Mouse (Mus musculus) forebrain, embryonic 12.5 days (tissue): ENCODE measurements around the gene Zbtb18. TPM values are rescaled to one million over a fixed set of nuclear protein-coding genes. Genes with fewer than 3 reads are reported as not detected.

Experiments
- ATAC-seq: fragments of 200-750 bp; cut with Nextera tagmentation; 2 replicates; pipeline ENCODE4 v1.8.0; 2017; ENCODE audit warnings: moderate TSS enrichment; ENCODE audit not compliant: low FRiP score
- H3K27ac ChIP-seq: fragments of 300-500 bp; sonication (generic); 2 replicates; pipeline ENCODE4 v1.5.1; 2016; ENCODE audit warnings: mild to moderate bottlenecking
- H3K27me3 ChIP-seq: fragments of 300-500 bp; sonication (generic); 2 replicates; pipeline ENCODE4 v1.6.1; 2016; ENCODE audit warnings: mild to moderate bottlenecking
- H3K36me3 ChIP-seq: fragments of 300-500 bp; sonication (generic); replicated peaks from 2 replicates; pipeline ENCODE4 v1.6.1; 2016; ENCODE audit warnings: mild to moderate bottlenecking
- H3K4me1 ChIP-seq: fragments of 300-500 bp; sonication (generic); 2 replicates; pipeline ENCODE4 v1.6.1; 2016
- H3K4me2 ChIP-seq: fragments of 300-500 bp; sonication (generic); 2 replicates; pipeline ENCODE4 v1.6.1; 2016; ENCODE audit warnings: mild to moderate bottlenecking, moderate library complexity
- H3K4me3 ChIP-seq: fragments of 300-500 bp; sonication (generic); replicated peaks from 2 replicates; pipeline ENCODE4 v1.5.1; 2016; ENCODE audit warnings: mild to moderate bottlenecking
- H3K9ac ChIP-seq: fragments of 300-500 bp; sonication (generic); 2 replicates; pipeline ENCODE4 v1.6.1; 2016; ENCODE audit warnings: mild to moderate bottlenecking
- H3K9me3 ChIP-seq: fragments of 300-500 bp; sonication (generic); 2 replicates; pipeline ENCODE4 v1.6.1; 2016
- WGBS: fragments of 180-500 bp; shearing (Covaris S2); methylation state at CpG from one replicate; pipeline ENCODE4 v1.1.7; 2016; 5-methylcytosine and 5-hydroxymethylcytosine counted together
- polyA plus RNA-seq: library from polyadenylated mRNA; unstranded; fragments of >200 nt; fragmentation: Nextera tagmentation; extraction: Ambion mirVana; gene quantifications from 2 replicates; pipeline ENCODE4 v1.2.1, GENCODE M21; 2016

Gene Zbtb18
- 21.3 and 21.6 TPM in 2 replicates for polyA plus RNA-seq

DNA sequence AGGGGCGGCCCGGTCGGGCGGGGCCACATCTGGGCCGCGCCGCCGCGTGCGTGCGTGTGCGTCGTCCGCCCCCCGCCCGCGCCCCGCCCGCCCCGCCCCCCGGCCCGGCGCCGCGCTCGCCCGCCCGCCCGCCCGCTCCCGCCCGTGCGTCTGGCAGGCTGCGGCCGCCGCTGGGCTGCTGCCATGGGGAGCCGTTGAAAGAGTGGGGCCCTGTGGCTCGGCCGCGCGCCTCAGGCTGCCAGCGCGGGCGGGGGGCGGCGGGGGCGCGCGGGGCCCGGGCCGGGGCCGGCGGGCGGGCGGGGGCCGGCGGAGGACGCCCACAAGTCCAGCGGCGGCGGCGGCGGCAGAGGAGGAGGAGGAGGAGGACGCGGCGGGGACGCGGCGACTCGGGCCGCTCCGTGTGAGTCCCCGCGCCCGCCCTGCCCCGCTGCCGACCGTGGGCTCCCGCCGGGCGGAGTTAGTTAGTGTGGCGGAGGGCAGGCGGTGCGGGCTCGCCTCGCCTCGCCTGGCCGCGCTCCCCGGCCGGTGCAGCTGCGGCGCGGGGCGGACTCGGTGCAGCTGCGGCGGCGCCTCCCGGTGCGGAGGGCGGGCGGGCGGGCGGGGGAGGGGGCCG is at the start of gene Zbtb18:
Gene Zbtb18 (plus strand): TSS at position 156 of the 613 bp plus-strand sequence.
- under 1% methylated on average over 55 of the region's 106 CpGs for WGBS
- H3K9me3 ChIP-seq: no peaks in the 10 kb centered on the region
- H3K36me3 ChIP-seq: peaks cover under 1% of the 10 kb centered on the region; the same call in 1 of the 2 replicates
- peak within 1 kb of the TSS; percentile 75 for H3K4me2 ChIP-seq
- ATAC-seq: peak; percentile 0; the same call in 1 of the 2 replicates
- H3K4me3 ChIP-seq: peak within 1 kb of the TSS; percentile 87
- no peaks in the 10 kb centered on the region for H3K27me3 ChIP-seq
- H3K9ac ChIP-seq: peak within 1 kb of the TSS; percentile 98
- peaks cover 41% of the 10 kb centered on the region for H3K4me1 ChIP-seq
- H3K27ac ChIP-seq: peak within 1 kb of the TSS; percentile 100

DNA sequence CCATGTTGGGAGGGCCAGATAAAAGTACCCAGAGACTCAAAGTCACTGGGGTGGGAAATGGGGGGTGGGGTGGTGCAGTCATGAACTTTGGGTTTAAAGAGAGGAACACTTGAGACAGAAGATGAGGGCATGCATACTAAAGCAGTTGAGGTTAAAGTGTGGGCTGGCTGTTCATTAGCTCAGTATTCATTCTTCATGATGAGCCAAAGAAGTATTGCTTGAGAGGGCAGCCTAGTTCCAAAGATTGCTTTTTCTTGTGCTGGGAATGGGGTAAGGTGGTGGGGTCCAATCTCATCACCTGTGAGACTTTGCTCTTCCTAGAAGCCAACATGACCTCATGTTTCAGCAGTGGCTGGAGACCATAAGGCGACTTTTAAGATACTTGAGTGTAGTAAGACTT is 44.7 kb upstream of the Zbtb18 start:
- no peak overlapping the region for H3K9ac ChIP-seq
- 95% methylated on average over 1 of the region's 1 CpGs for WGBS
- H3K4me2 ChIP-seq: no peak overlapping the region
- no peak overlapping the region for H3K27ac ChIP-seq
- no peaks in the 10 kb centered on the region for H3K9me3 ChIP-seq
- no peak overlapping the region for H3K4me3 ChIP-seq
- H3K36me3 ChIP-seq: no peaks in the 10 kb centered on the region
- no peaks in the 10 kb centered on the region for H3K27me3 ChIP-seq
- ATAC-seq: no peak
- no peaks in the 10 kb centered on the region for H3K4me1 ChIP-seq

DNA sequence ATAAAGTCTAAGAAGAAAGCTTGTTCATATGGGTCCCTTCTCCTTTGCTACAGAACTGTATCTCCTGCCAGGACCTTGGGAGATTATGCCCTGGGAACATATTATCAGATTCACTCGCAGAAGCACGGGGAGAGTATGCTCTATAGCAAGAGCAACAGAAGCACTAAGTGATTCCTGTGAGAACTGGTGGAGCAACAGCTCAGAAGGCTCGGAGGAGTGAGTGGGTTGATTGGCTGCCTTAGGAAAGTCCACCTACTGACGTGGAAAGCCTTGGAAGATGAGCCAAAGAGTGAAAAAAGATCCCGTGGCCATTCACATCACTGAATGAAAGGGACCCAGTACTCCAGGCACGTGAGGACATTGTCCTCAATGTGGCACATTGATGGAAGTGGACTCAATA is 37.0 kb upstream of the Zbtb18 start:
- Histone ChIP-seq H3K4me1 (peaks cover 6% of the 10 kb centered on the region), H3K27ac (no peak overlapping the region), H3K9me3 (no peaks in the 10 kb centered on the region), H3K27me3 (no peaks in the 10 kb centered on the region), H3K36me3 (no peaks in the 10 kb centered on the region), H3K4me3 (no peak overlapping the region), H3K9ac (no peak overlapping the region), H3K4me2 (no peak overlapping the region)
- 82% methylated on average over 6 of the region's 6 CpGs for WGBS
- no peak for ATAC-seq

DNA sequence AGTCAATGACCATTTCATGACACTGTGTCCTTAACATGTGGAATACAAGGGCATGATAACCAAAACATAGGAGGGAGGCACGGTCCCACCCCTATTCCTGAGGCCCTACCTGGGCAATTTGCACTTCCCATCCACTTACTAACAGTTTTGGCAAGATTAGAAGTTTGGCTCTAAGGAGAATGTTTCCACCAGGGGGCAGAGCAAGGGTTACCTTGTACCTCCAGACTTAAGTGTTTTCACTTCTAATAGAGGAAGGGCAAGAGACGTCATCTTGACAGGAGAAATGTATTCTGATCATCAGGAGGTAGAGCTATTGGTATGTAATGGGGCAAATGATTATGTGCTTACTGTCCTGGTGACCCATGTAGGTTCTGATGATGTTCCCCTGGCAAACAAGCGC is 33.5 kb upstream of the Zbtb18 start:
- Histone ChIP-seq H3K27me3 (no peaks in the 10 kb centered on the region), H3K9ac (no peak overlapping the region), H3K4me3 (no peak overlapping the region), H3K36me3 (no peaks in the 10 kb centered on the region), H3K9me3 (no peaks in the 10 kb centered on the region), H3K4me2 (no peak overlapping the region), H3K27ac (no peak overlapping the region), H3K4me1 (peaks cover 32% of the 10 kb centered on the region)
- 84% methylated on average over 3 of the region's 3 CpGs for WGBS
- no peak for ATAC-seq

DNA sequence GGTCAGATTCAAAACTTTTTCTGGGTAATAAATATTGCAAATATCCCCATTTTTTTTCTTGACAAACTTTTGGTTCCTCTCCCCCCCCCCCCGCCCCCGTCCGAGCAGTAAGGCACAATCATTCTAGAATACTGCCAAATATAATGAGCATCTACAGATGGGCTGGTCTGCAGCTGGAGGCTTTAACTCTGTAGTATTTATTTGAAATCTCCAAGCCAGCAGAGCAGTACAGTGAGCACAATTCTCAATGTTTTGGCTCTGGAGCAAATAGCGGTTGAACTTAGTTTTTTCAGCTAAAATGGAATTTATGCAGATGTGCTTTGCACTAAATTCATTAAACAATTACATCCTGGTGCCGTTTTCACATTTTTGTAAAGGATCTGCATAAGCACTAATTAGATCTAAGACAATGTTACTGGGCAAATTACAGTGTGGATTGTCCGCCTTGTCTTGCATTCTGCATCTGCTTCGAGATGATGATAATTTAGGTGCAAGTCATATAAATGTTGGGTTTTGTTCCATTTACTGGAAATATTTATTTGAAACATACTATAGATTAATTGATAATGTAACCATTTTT is 31.3 kb upstream of the Zbtb18 start:
- ATAC-seq: peak; percentile 45; the same call in 1 of the 2 replicates
- no peaks in the 10 kb centered on the region for H3K9me3 ChIP-seq
- no peaks in the 10 kb centered on the region for H3K27me3 ChIP-seq
- H3K36me3 ChIP-seq: no peaks in the 10 kb centered on the region
- peak overlapping the region; percentile 39; the same call in 1 of the 2 replicates for H3K4me2 ChIP-seq
- H3K27ac ChIP-seq: peak overlapping the region; percentile 43; the same call in 1 of the 2 replicates
- no peak overlapping the region for H3K9ac ChIP-seq
- WGBS: 37% methylated on average over 7 of the region's 7 CpGs
- peaks cover 32% of the 10 kb centered on the region for H3K4me1 ChIP-seq
- H3K4me3 ChIP-seq: no peak overlapping the region

DNA sequence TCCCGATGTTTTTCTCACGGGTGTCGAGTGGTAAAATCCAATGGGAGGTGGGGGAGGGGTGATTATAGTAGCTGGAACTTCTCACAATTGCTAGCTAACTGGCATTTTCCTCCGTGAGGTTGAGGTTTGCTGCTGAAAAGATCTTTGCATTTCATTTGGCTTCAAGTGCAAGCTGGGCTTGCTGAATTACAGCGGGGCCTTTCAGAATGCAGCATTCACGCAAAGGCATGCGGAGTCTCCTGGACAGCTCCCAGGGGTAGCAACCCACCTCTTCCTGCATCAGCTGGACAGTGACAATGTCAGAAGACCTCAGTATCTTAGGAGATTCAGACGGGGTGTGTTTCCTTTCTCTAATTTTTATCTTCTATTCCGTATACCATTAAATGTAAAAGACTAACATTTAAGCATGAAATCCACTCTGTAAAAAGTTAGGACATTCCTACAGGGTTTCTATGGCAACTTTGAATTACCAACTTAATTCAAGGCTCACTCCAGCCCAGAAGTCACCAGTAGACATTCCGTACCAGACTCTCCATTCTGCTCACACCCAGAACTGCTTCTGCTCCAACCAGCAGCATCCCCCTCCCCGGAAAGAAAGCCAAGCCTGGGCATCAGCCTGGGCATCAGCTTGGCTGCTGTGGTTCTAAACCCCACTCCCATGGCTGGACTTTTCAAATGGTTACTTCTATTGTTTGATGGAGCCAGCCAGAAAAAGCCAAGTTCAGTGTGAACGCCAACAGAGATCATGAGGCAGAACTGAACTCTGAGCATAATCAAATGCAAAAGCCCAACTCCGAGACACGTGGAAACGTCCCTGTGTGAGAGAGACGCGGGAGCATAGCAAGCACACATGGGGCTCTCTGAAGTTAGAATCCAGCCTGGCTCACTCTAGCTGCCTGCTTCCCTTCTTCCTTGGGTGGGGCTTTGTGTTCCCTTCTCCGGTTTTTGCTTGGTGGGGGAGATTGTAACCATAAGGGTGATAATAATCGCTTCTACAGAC is 30.5 kb upstream of the Zbtb18 start:
- peak overlapping the region; percentile 33; the same call in 1 of the 2 replicates for H3K9ac ChIP-seq
- peak; percentile 75 for ATAC-seq
- H3K9me3 ChIP-seq: no peaks in the 10 kb centered on the region
- H3K4me1 ChIP-seq: peaks cover 35% of the 10 kb centered on the region
- peak overlapping the region; percentile 80 for H3K27ac ChIP-seq
- no peaks in the 10 kb centered on the region for H3K36me3 ChIP-seq
- H3K4me3 ChIP-seq: no peak overlapping the region
- no peaks in the 10 kb centered on the region for H3K27me3 ChIP-seq
- H3K4me2 ChIP-seq: peak overlapping the region; percentile 39
- 20% methylated on average over 19 of the region's 19 CpGs for WGBS

DNA sequence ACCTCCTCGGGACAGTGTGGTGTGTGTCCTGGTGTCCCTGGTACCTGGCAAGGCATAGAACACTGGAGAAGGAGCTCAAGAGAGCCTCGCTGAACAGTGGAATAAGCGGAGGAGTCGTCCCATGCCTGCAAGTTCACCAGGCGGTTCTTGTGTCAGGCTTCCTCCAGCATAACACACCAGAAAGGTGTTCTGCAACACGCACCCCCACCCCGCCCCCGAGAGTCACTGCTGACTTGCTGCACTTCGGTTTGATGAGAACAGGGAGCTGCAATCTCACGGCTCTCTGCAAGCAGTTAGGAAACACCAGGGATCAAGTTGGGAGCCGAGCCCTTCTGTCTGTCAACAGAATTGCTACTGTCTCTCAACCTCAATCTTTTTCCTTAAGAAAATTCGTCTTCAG is 22.8 kb upstream of the Zbtb18 start:
- H3K36me3 ChIP-seq: no peaks in the 10 kb centered on the region

DNA sequence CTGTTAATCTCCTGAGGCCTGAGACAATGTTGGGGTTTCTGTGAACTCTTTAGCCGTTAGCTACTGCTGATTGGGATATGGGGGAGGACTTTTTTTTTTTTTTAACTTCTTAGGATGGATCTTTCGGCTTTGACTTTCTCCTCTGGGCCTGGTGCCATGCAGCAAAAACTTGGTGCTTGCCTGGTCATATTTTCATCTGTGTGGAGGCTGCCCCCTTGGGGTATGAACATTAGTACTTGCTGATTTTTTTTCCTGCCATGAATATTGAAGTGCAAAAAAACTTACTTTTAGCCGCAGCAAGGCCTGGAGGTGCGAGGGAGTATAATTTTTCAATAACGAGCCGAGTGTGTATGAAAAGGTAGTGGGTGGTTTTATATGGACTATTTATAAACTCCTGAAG is 22.0 kb upstream of the Zbtb18 start:
- Histone ChIP-seq H3K9ac (no peak overlapping the region), H3K36me3 (no peaks in the 10 kb centered on the region), H3K4me1 (peaks cover 12% of the 10 kb centered on the region; the same call in 1 of the 2 replicates), H3K9me3 (no peaks in the 10 kb centered on the region), H3K4me3 (no peak overlapping the region), H3K27ac (no peak overlapping the region), H3K4me2 (no peak overlapping the region), H3K27me3 (no peaks in the 10 kb centered on the region)
- 23% methylated on average over 6 of the region's 6 CpGs for WGBS
- ATAC-seq: no peak

More for the DNA sequence above, 22.8 kb upstream of the Zbtb18 start:
- Histone ChIP-seq H3K4me2 (no peak overlapping the region), H3K27me3 (no peaks in the 10 kb centered on the region), H3K9me3 (no peaks in the 10 kb centered on the region), H3K9ac (no peak overlapping the region), H3K4me3 (no peak overlapping the region), H3K27ac (no peak overlapping the region), H3K4me1 (peaks cover 12% of the 10 kb centered on the region; the same call in 1 of the 2 replicates)
- no peak for ATAC-seq
- 82% methylated on average over 12 of the region's 12 CpGs for WGBS

DNA sequence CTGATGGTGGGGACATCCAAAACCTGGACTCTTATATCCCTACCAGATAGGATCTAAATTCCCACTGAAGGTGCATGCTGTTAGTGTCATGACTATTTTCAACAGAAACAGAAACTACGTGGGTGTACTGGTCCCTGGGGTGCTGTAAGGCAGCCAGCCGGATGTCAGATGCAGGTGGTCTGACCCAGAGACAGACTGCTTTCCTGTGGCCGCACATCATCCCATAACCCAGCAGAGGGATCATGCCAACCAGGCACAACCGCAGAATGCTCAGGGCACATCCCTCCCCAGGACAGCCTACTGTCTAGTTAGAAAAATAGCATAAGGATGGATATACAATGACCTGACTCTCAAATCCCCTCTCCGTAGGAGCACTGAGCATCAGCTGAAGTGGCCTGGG is 14.3 kb upstream of the Zbtb18 start:
- Histone ChIP-seq H3K27ac (no peak overlapping the region), H3K4me1 (no peaks in the 10 kb centered on the region), H3K9ac (no peak overlapping the region), H3K36me3 (no peaks in the 10 kb centered on the region), H3K27me3 (no peaks in the 10 kb centered on the region), H3K4me2 (no peak overlapping the region), H3K4me3 (no peak overlapping the region), H3K9me3 (no peaks in the 10 kb centered on the region)
- no peak for ATAC-seq
- 81% methylated on average over 5 of the region's 5 CpGs for WGBS

DNA sequence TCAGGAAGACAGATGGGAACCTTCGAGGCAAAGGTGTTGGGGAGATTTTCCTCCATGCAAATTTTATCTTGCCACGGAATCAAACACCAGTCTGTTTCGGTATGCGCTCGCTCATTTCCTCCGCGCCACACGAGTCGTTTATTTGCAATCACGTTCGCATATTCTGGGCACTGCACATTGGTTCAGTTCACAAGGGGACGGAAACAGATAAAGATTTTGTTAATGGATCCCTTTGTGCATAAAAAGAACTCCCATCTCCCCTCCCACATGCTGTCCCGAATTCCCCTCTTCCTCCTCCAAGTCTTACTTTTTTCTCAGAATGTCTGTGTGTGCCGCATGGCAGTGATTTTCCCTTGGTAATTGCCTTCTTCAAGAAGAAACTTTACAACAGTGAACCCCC is 13.8 kb upstream of the Zbtb18 start:
- Histone ChIP-seq H3K36me3 (no peaks in the 10 kb centered on the region), H3K9ac (no peak overlapping the region), H3K4me2 (no peak overlapping the region), H3K4me3 (no peak overlapping the region), H3K27me3 (no peaks in the 10 kb centered on the region), H3K9me3 (no peaks in the 10 kb centered on the region), H3K4me1 (no peaks in the 10 kb centered on the region), H3K27ac (no peak overlapping the region)
- 86% methylated on average over 14 of the region's 14 CpGs for WGBS
- no peak for ATAC-seq

DNA sequence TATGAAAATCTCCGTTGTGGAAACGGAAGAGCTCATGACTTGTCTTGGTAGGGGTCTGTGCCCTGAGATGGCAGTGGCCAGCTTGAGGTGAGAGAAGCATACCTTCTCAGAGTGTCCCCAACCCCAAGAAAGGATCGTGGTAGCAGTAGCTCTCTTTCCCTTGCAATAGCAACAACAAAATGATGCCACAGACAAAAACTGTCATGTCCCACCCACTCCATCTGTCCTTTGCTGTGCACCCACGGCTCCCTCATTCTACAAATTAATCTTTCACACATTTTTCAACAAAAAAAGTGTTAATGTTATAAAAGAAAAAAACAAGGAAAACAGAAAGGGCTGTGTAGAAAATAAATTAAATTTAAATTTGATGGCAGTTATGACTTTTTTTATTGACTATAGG is 13.1 kb upstream of the Zbtb18 start:
- H3K27me3 ChIP-seq: no peaks in the 10 kb centered on the region
- ATAC-seq: no peak
- H3K4me2 ChIP-seq: no peak overlapping the region
- no peaks in the 10 kb centered on the region for H3K4me1 ChIP-seq
- H3K4me3 ChIP-seq: no peak overlapping the region
- no peak overlapping the region for H3K9ac ChIP-seq
- no peaks in the 10 kb centered on the region for H3K36me3 ChIP-seq
- no peaks in the 10 kb centered on the region for H3K9me3 ChIP-seq
- 79% methylated on average over 4 of the region's 4 CpGs for WGBS
- H3K27ac ChIP-seq: no peak overlapping the region

DNA sequence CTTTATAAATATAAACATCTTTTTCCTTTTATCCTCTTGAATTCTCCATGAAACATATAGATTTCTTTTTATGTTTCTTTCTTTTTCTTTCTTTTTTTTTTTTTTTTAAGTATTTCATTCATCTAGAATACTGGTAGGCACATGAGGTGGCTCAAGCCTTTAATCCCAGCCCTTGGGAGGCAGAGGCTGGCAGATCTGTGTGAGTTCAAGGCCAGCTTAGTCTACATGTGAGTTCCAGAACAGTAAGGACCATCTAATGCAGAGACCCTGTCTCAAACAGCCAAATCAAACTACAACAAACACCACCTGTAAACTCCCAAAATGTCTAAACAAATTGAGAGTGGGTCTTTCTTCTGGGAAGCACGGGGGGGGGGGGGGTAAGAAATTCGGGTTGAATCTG is 1.7 kb upstream of the Zbtb18 start:
- peak overlapping the region; percentile 92; the same call in 1 of the 2 replicates for H3K9ac ChIP-seq
- H3K4me1 ChIP-seq: peaks cover 23% of the 10 kb centered on the region
- H3K36me3 ChIP-seq: no peaks in the 10 kb centered on the region
- peak overlapping the region; percentile 73 for H3K4me2 ChIP-seq
- peak overlapping the region; percentile 87; the same call in 1 of the 2 replicates for H3K4me3 ChIP-seq
- no peak for ATAC-seq
- H3K9me3 ChIP-seq: no peaks in the 10 kb centered on the region
- peak overlapping the region; percentile 100 for H3K27ac ChIP-seq
- H3K27me3 ChIP-seq: no peaks in the 10 kb centered on the region
- WGBS: 0% methylated on average over 1 of the region's 2 CpGs
